Mouse (Mus musculus) kidney, postnatal 10 days (tissue): ENCODE measurements around the gene Prpf40b.

ENCODE experiments used
- DNase-seq: peaks from one replicate; pipeline ENCODE4 v3.0.0; 2021; ENCODE audit warnings: mixed read lengths

Gene Prpf40b

GRCm38 (mm10) chr15:99333676-99334065 lies 38.8 kb downstream of the Prpf40b start:
- peak; percentile 81 for DNase-seq

- peak; percentile 59 for DNase-seq
Measured at GRCm38 (mm10) chr15:99334500-99334899, 39.6 kb downstream of the Prpf40b start.

- no peak for DNase-seq
Measured at GRCm38 (mm10) chr15:99335801-99336320, 41.0 kb downstream of the Prpf40b start.

- DNase-seq = no peak
Measured at GRCm38 (mm10) chr15:99338916-99339315, 44.0 kb downstream of the Prpf40b start.

- DNase-seq = peak; percentile 44
Measured at GRCm38 (mm10) chr15:99339669-99340068, 44.8 kb downstream of the Prpf40b start.

- DNase-seq = no peak
Measured at GRCm38 (mm10) chr15:99341102-99341501, 46.2 kb downstream of the Prpf40b start.

GRCm38 (mm10) chr15:99342194-99342981 lies 47.5 kb downstream of the Prpf40b start:
- no peak for DNase-seq

GRCm38 (mm10) chr15:99343414-99344147 lies 48.7 kb downstream of the Prpf40b start:
- DNase-seq = peak; percentile 55

GRCm38 (mm10) chr15:99344148-99344870 lies 49.4 kb downstream of the Prpf40b start:
- DNase-seq = no peak

- DNase-seq = no peak
Measured at GRCm38 (mm10) chr15:99344961-99345360, 50.1 kb downstream of the Prpf40b start.

GRCm38 (mm10) chr15:99351610-99352009 lies 56.7 kb downstream of the Prpf40b start:
- no peak for DNase-seq

GRCm38 (mm10) chr15:99352306-99352705 lies 57.4 kb downstream of the Prpf40b start:
- DNase-seq = no peak

GRCm38 (mm10) chr15:99355660-99356059 lies 60.8 kb downstream of the Prpf40b start:
- DNase-seq = no peak

- no peak for DNase-seq
Measured at GRCm38 (mm10) chr15:99356462-99356861, 61.6 kb downstream of the Prpf40b start.

GRCm38 (mm10) chr15:99358952-99359351 lies 64.1 kb downstream of the Prpf40b start:
- no peak for DNase-seq

GRCm38 (mm10) chr15:99364022-99364530 lies 69.2 kb downstream of the Prpf40b start:
- DNase-seq = no peak

- DNase-seq = no peak
Measured at GRCm38 (mm10) chr15:99364921-99365320, 70.0 kb downstream of the Prpf40b start.
